Mouse (Mus musculus) MEL (cell line): ENCODE results near the gene Gfi1. TPM values are rescaled to one million over a fixed set of nuclear protein-coding genes. Genes with fewer than 3 reads are reported as not detected.

Experiments used
- DNase-seq: peaks from one replicate; pipeline ENCODE4 v3.0.0; 2011; ENCODE audit warnings: low read depth, low spot score
- H3K27ac ChIP-seq: 2 replicates; pipeline ENCODE4 v1.5.1; 2012; ENCODE audit warnings: low read depth, mild to moderate bottlenecking, control low read depth, low read length, moderate library complexity; ENCODE audit not compliant: control insufficient read depth
- H3K27me3 ChIP-seq, 2 experiments: fragments of 150-350 bp in 1 of 2; sonication (generic) in 1 of 2; 2 replicates each; pipeline ENCODE4 v1.6.1; 2012; ENCODE audit warnings: low read length in 2 of 2, mild to moderate bottlenecking in 2 of 2, improper control_type of control experiment in 1 of 2, moderate library complexity in 1 of 2; ENCODE audit not compliant: insufficient read depth in 2 of 2, control insufficient read depth in 1 of 2
- H3K36me3 ChIP-seq, 2 experiments: 2 replicates each; pipeline ENCODE4 v1.6.1; 2012 to 2014; ENCODE audit warnings: low read length in 2 of 2, improper control_type of control experiment in 1 of 2, inconsistent platforms in 1 of 2, mild to moderate bottlenecking in 1 of 2; ENCODE audit not compliant: insufficient read depth in 2 of 2, control insufficient read depth in 1 of 2
- H3K4me1 ChIP-seq, 2 experiments: fragments of 150-350 bp in 1 of 2; sonication (generic) in 1 of 2; 2 replicates each; pipeline ENCODE4 v1.6.1; 2012; ENCODE audit warnings: low read length in 2 of 2, improper control_type of control experiment in 1 of 2, mild to moderate bottlenecking in 1 of 2; ENCODE audit not compliant: insufficient read depth in 2 of 2, control insufficient read depth in 1 of 2
- H3K4me3 ChIP-seq, 2 experiments: fragments of 150-350 bp in 1 of 2; sonication (generic) in 1 of 2; 2 replicates each; pipeline ENCODE4 v1.5.1; 2012; ENCODE audit warnings: low read depth in 2 of 2, low read length in 2 of 2, mild to moderate bottlenecking in 2 of 2, moderate library complexity in 2 of 2, control low read depth in 1 of 2, improper control_type of control experiment in 1 of 2; ENCODE audit not compliant: control insufficient read depth in 1 of 2, insufficient read depth in 1 of 2
- H3K79me2 ChIP-seq: 2 replicates; pipeline ENCODE4 v1.6.1; 2012; ENCODE audit warnings: mild to moderate bottlenecking, low read length, moderate library complexity; ENCODE audit not compliant: control insufficient read depth, poor library complexity, insufficient read depth
- H3K9ac ChIP-seq: 2 replicates; pipeline ENCODE4 v1.6.1; 2012; ENCODE audit warnings: low read depth, mild to moderate bottlenecking, control low read depth, low read length, moderate library complexity; ENCODE audit not compliant: control insufficient read depth, poor library complexity, severe bottlenecking
- H3K9me3 ChIP-seq: fragments of 150-350 bp; sonication (generic); replicated peaks from 2 replicates; pipeline ENCODE4 v1.6.1; 2012; ENCODE audit warnings: mild to moderate bottlenecking, low read length, improper control_type of control experiment, moderate library complexity; ENCODE audit not compliant: insufficient read depth
- CHD1 ChIP-seq: IDR thresholded peaks from 2 replicates; pipeline ENCODE4 v1.6.1; 2012; ENCODE audit warnings: low read depth, mild to moderate bottlenecking, inconsistent platforms, low read length, improper control_type of control experiment
- CTCF ChIP-seq, 3 experiments: IDR thresholded peaks in 2 of 3; conservative IDR thresholded peaks in 1 of 3; 2 replicates each; pipeline ENCODE4 v1.5.1; 2011 to 2012; ENCODE audit warnings: low read length in 3 of 3, low read depth in 2 of 3, mild to moderate bottlenecking in 2 of 3, improper control_type of control experiment in 1 of 3, inconsistent platforms in 1 of 3, mixed read lengths in 1 of 3, moderate library complexity in 1 of 3; ENCODE audit not compliant: control insufficient read depth in 1 of 3, insufficient read depth in 1 of 3, poor library complexity in 1 of 3, severe bottlenecking in 1 of 3
- EP300 ChIP-seq, 2 experiments: IDR thresholded peaks; 2 replicates each; pipeline ENCODE4 v1.6.1; 2011; ENCODE audit warnings: improper control_type of control experiment in 2 of 2, low read length in 2 of 2, low read depth in 1 of 2, mild to moderate bottlenecking in 1 of 2
- GABPA ChIP-seq: IDR thresholded peaks from 2 replicates; pipeline ENCODE4 v1.6.1; 2012; ENCODE audit warnings: low read depth, mild to moderate bottlenecking, inconsistent platforms, low read length, improper control_type of control experiment, moderate library complexity
- KAT2A ChIP-seq: conservative IDR thresholded peaks from 2 replicates; pipeline ENCODE4 v1.6.1; 2012; ENCODE audit warnings: low read depth, low read length, improper control_type of control experiment, inconsistent platforms
- MAX ChIP-seq: IDR thresholded peaks from 2 replicates; pipeline ENCODE4 v1.6.1; 2011; ENCODE audit warnings: low read length, improper control_type of control experiment
- MAZ ChIP-seq: IDR thresholded peaks from 2 replicates; pipeline ENCODE4 v1.6.1; 2012; ENCODE audit warnings: low read depth, mild to moderate bottlenecking, inconsistent platforms, low read length, improper control_type of control experiment
- MXI1 ChIP-seq: IDR thresholded peaks from 2 replicates; pipeline ENCODE4 v1.6.1; 2011; ENCODE audit warnings: mild to moderate bottlenecking, low read depth, low read length, improper control_type of control experiment
- MYC ChIP-seq: IDR thresholded peaks from 2 replicates; pipeline ENCODE4 v1.6.1; 2011; ENCODE audit warnings: low read depth, mild to moderate bottlenecking, low read length, improper control_type of control experiment, moderate library complexity
- POLR2AphosphoS2 ChIP-seq: IDR thresholded peaks from 2 replicates; pipeline ENCODE4 v1.6.1; 2011; ENCODE audit warnings: low read length, improper control_type of control experiment
- POLR2AphosphoS5 ChIP-seq: IDR thresholded peaks from 2 replicates; pipeline ENCODE4 v1.6.1; 2012; ENCODE audit warnings: low read depth, borderline replicate concordance, mild to moderate bottlenecking, inconsistent platforms, low read length, moderate library complexity, mixed read lengths
- RAD21 ChIP-seq: IDR thresholded peaks from 2 replicates; pipeline ENCODE4 v1.6.1; 2011; ENCODE audit warnings: mild to moderate bottlenecking, low read depth, low read length, improper control_type of control experiment
- RCOR1 ChIP-seq: IDR thresholded peaks from 2 replicates; pipeline ENCODE4 v1.6.1; 2012; ENCODE audit warnings: low read depth, mild to moderate bottlenecking, inconsistent platforms, low read length, improper control_type of control experiment
- SIN3A ChIP-seq: IDR thresholded peaks from 2 replicates; pipeline ENCODE4 v1.6.1; 2012; ENCODE audit warnings: low read length, improper control_type of control experiment, inconsistent platforms
- TCF12 ChIP-seq: IDR thresholded peaks from 2 replicates; pipeline ENCODE4 v1.6.1; 2014; ENCODE audit warnings: low read depth, mild to moderate bottlenecking, inconsistent platforms, low read length, improper control_type of control experiment, moderate library complexity
- USF2 ChIP-seq, 2 experiments: IDR thresholded peaks; 2 replicates each; pipeline ENCODE4 v1.6.1; 2011 to 2012; ENCODE audit warnings: improper control_type of control experiment in 2 of 2, low read length in 2 of 2, borderline replicate concordance in 1 of 2, inconsistent platforms in 1 of 2, low read depth in 1 of 2, mild to moderate bottlenecking in 1 of 2; ENCODE audit not compliant: insufficient read depth in 1 of 2
- ZNF384 ChIP-seq: IDR thresholded peaks from 2 replicates; pipeline ENCODE4 v1.6.1; 2012; ENCODE audit warnings: low read depth, mild to moderate bottlenecking, inconsistent platforms, low read length, improper control_type of control experiment
- polyA plus RNA-seq, 2 experiments: library from polyadenylated mRNA; stranded (reverse) in 1 of 2; unstranded in 1 of 2; fragments of >175 nt in 1 of 2; fragments of >200 nt in 1 of 2; gene quantifications; 2 replicates each; pipeline versions ENCODE4 v1.2.1 to v1.2.4; 2012; ENCODE audit warnings: low replicate concordance in 2 of 2, low read depth in 1 of 2; ENCODE audit not compliant: insufficient read length in 2 of 2, insufficient read depth in 1 of 2, missing spikeins in 1 of 2
- total RNA-seq: library from RNA; depleted of rRNA; stranded (reverse); fragments of 300-350 nt; gene quantifications from 2 replicates; pipeline ENCODE4 v1.2.3, GENCODE M21; 2012

The Gfi1 gene
- total and polyA plus RNA-seq, 3 experiments, result 0.04 TPM; not detected in 2

- Histone ChIP-seq H3K36me3 (no peaks in the 10 kb centered on the region), H3K79me2 (no peaks in the 10 kb centered on the region), H3K9ac (no peak overlapping the region), H3K27me3 (no peaks in the 10 kb centered on the region), H3K9me3 (no peaks in the 10 kb centered on the region), H3K4me1 (no peaks in the 10 kb centered on the region), H3K4me3 (no peak overlapping the region), H3K27ac (no peak overlapping the region)
- TF ChIP-seq POLR2AphosphoS2, result no peak
- TF ChIP-seq CTCF (IDR thresholded peaks at IDR 0.05 in 2 of 3, conservative IDR thresholded peaks at IDR 0.05 in 1 of 3; ENCODE audit: control insufficient read depth in 1 of 3, insufficient read depth in 1 of 3, low read depth in 2 of 3, low read length in 3 of 3, poor library complexity in 1 of 3, severe bottlenecking in 1 of 3), result no peak
- no peak for TF ChIP-seq CHD1
- no peak for TF ChIP-seq MXI1
- no peak for TF ChIP-seq KAT2A
- no peak for TF ChIP-seq POLR2AphosphoS5
- TF ChIP-seq EP300 (IDR thresholded peaks at IDR 0.05; ENCODE audit: low read depth in 1 of 2, low read length in 2 of 2), result no peak
- no peak for TF ChIP-seq ZNF384
- no peak for TF ChIP-seq RCOR1
- TF ChIP-seq MAX, result no peak
- TF ChIP-seq RAD21, result no peak
- no peak for TF ChIP-seq MYC
- no peak for TF ChIP-seq TCF12
- no peak for TF ChIP-seq SIN3A
- no peak for TF ChIP-seq USF2 (IDR thresholded peaks at IDR 0.05; ENCODE audit: borderline replicate concordance in 1 of 2, insufficient read depth in 1 of 2, low read depth in 1 of 2, low read length in 2 of 2)
- no peak for TF ChIP-seq MAZ
- no peak for TF ChIP-seq GABPA
- DNase-seq, result no peak
These were observed 2.0 kb downstream of the Gfi1 start for GRCm38 (mm10) chr5:107723541-107724511.

GRCm38 (mm10) chr5:107722661-107723532 lies 2.9 kb downstream of the Gfi1 start:
- no peaks in the 10 kb centered on the region for H3K4me1 ChIP-seq
- TF ChIP-seq TCF12 (no peak), USF2 (IDR thresholded peaks at IDR 0.05; ENCODE audit: borderline replicate concordance in 1 of 2, insufficient read depth in 1 of 2, low read depth in 1 of 2, low read length in 2 of 2) (no peak), MAX (no peak)
- DNase-seq, result no peak
- no peaks in the 10 kb centered on the region for H3K9me3 ChIP-seq
- no peak overlapping the region for H3K27ac ChIP-seq
- H3K27me3 ChIP-seq, result no peaks in the 10 kb centered on the region
- no peaks in the 10 kb centered on the region for H3K36me3 ChIP-seq
- H3K9ac ChIP-seq, result no peak overlapping the region
- H3K4me3 ChIP-seq, result no peak overlapping the region
- no peaks in the 10 kb centered on the region for H3K79me2 ChIP-seq
